In the genomic region with DNA sequence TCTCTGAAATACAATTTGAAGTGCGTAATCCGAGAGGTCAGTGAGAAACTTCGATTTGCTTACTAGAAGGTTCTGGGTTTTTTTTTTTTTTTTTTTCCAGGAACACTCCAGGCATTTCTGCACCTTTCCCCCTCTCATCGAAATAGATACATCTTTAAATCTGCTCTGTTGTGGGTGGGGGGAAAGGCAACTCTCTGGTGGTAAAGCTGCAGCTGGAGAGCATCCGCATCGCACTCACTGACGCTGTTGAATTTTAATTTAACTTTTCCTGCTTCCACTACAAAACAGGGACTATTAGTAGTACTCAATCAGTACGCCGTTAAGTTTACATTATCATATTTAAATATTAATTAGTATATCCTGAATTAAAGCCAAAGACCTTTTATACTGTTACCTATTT, we compare ENCODE assay signal across 8 mouse cellular contexts. TPM values are rescaled to one million over a fixed set of nuclear protein-coding genes. Genes with fewer than 3 reads are reported as not detected.
A peak's percentile ranks its signal among the peaks of the same experiment; 100 is the strongest.
DNase-seq lines count a peak whose midpoint lies in the region; ATAC-seq and TF ChIP-seq lines count a peak whose summit lies in the region.

No protein-coding gene starts in this region.

- H3K36me3 ChIP-seq in heart, embryonic 13.5 days = 0 out of 2 replicates have a peak, but pooled peaks cover 4% of the 10 kb centered on the region
- H3K36me3 ChIP-seq in E14TG2a.4 (ENCODE audit: insufficient read depth, low read length) = no peaks in the 10 kb centered on the region
- 0 out of 2 replicates have a peak, but pooled peaks cover 5% of the 10 kb centered on the region for H3K36me3 ChIP-seq in forebrain, embryonic 13.5 days (ENCODE audit: poor library complexity, severe bottlenecking)
- H3K36me3 ChIP-seq in liver, embryonic 14.5 days (replicated peaks; ENCODE audit: control insufficient read depth, insufficient read depth, low read depth) = peaks cover 11% of the 10 kb centered on the region

- H3K4me2 ChIP-seq in heart, embryonic 13.5 days = peak overlapping the region; percentile 94
- H3K4me2 ChIP-seq in forebrain, embryonic 13.5 days = peak overlapping the region; percentile 90
- peak overlapping the region; percentile 83 for H3K4me2 ChIP-seq in liver, embryonic 14.5 days (ENCODE audit: low read depth)

- H3K4me1 ChIP-seq in heart, embryonic 13.5 days = peaks cover 26% of the 10 kb centered on the region
- H3K4me1 ChIP-seq in E14TG2a.4 (replicated peaks; ENCODE audit: low read depth, low read length) = peaks cover 13% of the 10 kb centered on the region
- peaks cover 18% of the 10 kb centered on the region for H3K4me1 ChIP-seq in forebrain, embryonic 13.5 days
- H3K4me1 ChIP-seq in liver, embryonic 14.5 days (replicated peaks; ENCODE audit: control insufficient read depth in 2 of 2, insufficient read depth in 2 of 2, low read length in 1 of 2) = peaks cover 15 to 26% of the 10 kb centered on the region in 2 experiments

- 2% methylated on average over 9 of the region's 9 CpGs for WGBS in heart, embryonic 13.5 days
- 2% methylated on average over 9 of the region's 9 CpGs for WGBS in forebrain, embryonic 13.5 days
- WGBS in liver, embryonic 14.5 days (ENCODE audit: insufficient replicate concordance) = 2% methylated on average over 9 of the region's 9 CpGs

- peak overlapping the region; percentile 70 for H3K4me3 ChIP-seq in heart, embryonic 13.5 days
- H3K4me3 ChIP-seq in E14TG2a.4 (replicated peaks; ENCODE audit: low read length) = peak overlapping the region; percentile 80
- peak overlapping the region; percentile 63 for H3K4me3 ChIP-seq in forebrain, embryonic 13.5 days
- H3K4me3 ChIP-seq in liver, embryonic 14.5 days (ENCODE audit: insufficient read depth in 1 of 2, low read depth in 2 of 2, low read length in 2 of 2) = peak overlapping the region; percentile 85 to 97

- no peak for TF ChIP-seq CTCF in E14TG2a.4 (conservative IDR thresholded peaks at IDR 0.05; ENCODE audit: low read length)
- TF ChIP-seq CTCF in liver, embryonic 14.5 days (IDR thresholded peaks at IDR 0.05; ENCODE audit: low read depth) = no peak

- no peak for ATAC-seq in heart, embryonic 13.5 days (ENCODE audit: extremely low read depth, insufficient number of reproducible peaks, low FRiP score, low TSS enrichment)
- 0 out of 2 replicates have a peak, but pooled peaks have one; percentile 17 for ATAC-seq in forebrain, embryonic 13.5 days
- ATAC-seq in liver, embryonic 14.5 days (ENCODE audit: insufficient read depth) = no peak

- no peaks in the 10 kb centered on the region for H3K9me3 ChIP-seq in heart, embryonic 13.5 days
- H3K9me3 ChIP-seq in E14TG2a.4 (ENCODE audit: low read length) = no peaks in the 10 kb centered on the region
- H3K9me3 ChIP-seq in forebrain, embryonic 13.5 days (replicated peaks) = no peaks in the 10 kb centered on the region
- no peaks in the 10 kb centered on the region for H3K9me3 ChIP-seq in liver, embryonic 14.5 days (ENCODE audit: control insufficient read depth, low read length)

- no peaks in the 10 kb centered on the region for H3K27me3 ChIP-seq in heart, embryonic 13.5 days (replicated peaks)
- peaks cover 32% of the 10 kb centered on the region for H3K27me3 ChIP-seq in E14TG2a.4 (ENCODE audit: insufficient read depth, low read length)
- no peaks in the 10 kb centered on the region for H3K27me3 ChIP-seq in forebrain, embryonic 13.5 days
- H3K27me3 ChIP-seq in liver, embryonic 14.5 days (ENCODE audit: control insufficient read depth, insufficient read depth, low read length) = no peaks in the 10 kb centered on the region

- no peak overlapping the region for H3K27ac ChIP-seq in heart, embryonic 13.5 days (replicated peaks)
- H3K27ac ChIP-seq in forebrain, embryonic 13.5 days = no peak overlapping the region
- peak overlapping the region; percentile 67 for H3K27ac ChIP-seq in liver, embryonic 14.5 days

- intact Hi-C loops in heart, postnatal 14 days (cut with DNase I) = no loop called here

- no peak for DNase-seq in heart, postnatal 14 days
- no peak for DNase-seq in liver, embryonic 14.5 days (ENCODE audit: low read depth in 3 of 3, low spot score in 3 of 3)
- no peak for DNase-seq in urinary bladder, postnatal 10 days (ENCODE audit: low spot score)
- DNase-seq in cerebellum, postnatal 25 days = no peak
- DNase-seq in spleen, postnatal 36 days (ENCODE audit: low spot score in 2 of 2) = no peak

- no peak for TF ChIP-seq EP300 in liver, embryonic 14.5 days (IDR thresholded peaks at IDR 0.05; ENCODE audit: low read depth)

- peak overlapping the region; percentile 86 for H3K9ac ChIP-seq in heart, embryonic 13.5 days
- H3K9ac ChIP-seq in forebrain, embryonic 13.5 days = peak overlapping the region; percentile 76
- H3K9ac ChIP-seq in liver, embryonic 14.5 days (replicated peaks) = peak overlapping the region; percentile 86

RNA-seq across cellular contexts. Expression of a gene that starts 0.9 kb away (rescaled TPM):
- polyA plus RNA-seq in heart, embryonic 13.5 days (2015; fragmentation: Nextera tagmentation; extraction: Ambion mirVana) = 16.4 and 16.8 TPM in 2 replicates
- total RNA-seq in heart, postnatal 14 days (2021) = under 1 TPM; 0.91 to 0.95 TPM
- 28.8 and 30.4 TPM in 2 replicates for polyA plus RNA-seq in forebrain, embryonic 13.5 days (2015; fragmentation: Nextera tagmentation; extraction: Ambion mirVana)
- polyA plus RNA-seq in liver, embryonic 14.5 days (2012; rRNA removed) = 13.5 and 70.9 TPM in 2 replicates
- 99.8 and 102 TPM in 2 replicates for polyA plus RNA-seq in liver, embryonic 14.5 days (2014; fragmentation: Nextera tagmentation; extraction: Ambion mirVana)

RNA-seq across cellular contexts. Expression of a gene that starts 53.3 kb away (rescaled TPM):
- 14.8 and 15.6 TPM in 2 replicates for polyA plus RNA-seq in heart, embryonic 13.5 days (2015; fragmentation: Nextera tagmentation; extraction: Ambion mirVana)
- 1 to 10 TPM; 2.6 TPM for total RNA-seq in heart, postnatal 14 days (2021)
- polyA plus RNA-seq in forebrain, embryonic 13.5 days (2015; fragmentation: Nextera tagmentation; extraction: Ambion mirVana) = 62.0 and 65.6 TPM in 2 replicates
- polyA plus RNA-seq in liver, embryonic 14.5 days (2012; rRNA removed) = 3.0 and 3.8 TPM in 2 replicates
- polyA plus RNA-seq in liver, embryonic 14.5 days (2014; fragmentation: Nextera tagmentation; extraction: Ambion mirVana) = 6.4 and 6.6 TPM in 2 replicates
